Mouse (Mus musculus) granulocyte monocyte progenitor cell, adult 5-6 weeks (primary cell): ENCODE measurements around the gene Dkkl1. TPM values are rescaled to one million over a fixed set of nuclear protein-coding genes. Genes with fewer than 3 reads are reported as not detected.

Experiments
- ATAC-seq: replicated peaks from 2 replicates; pipeline ENCODE4 v1.8.0; 2016; ENCODE audit warnings: mild to moderate bottlenecking, moderate TSS enrichment, inconsistent platforms; ENCODE audit not compliant: poor library complexity, severe bottlenecking
- total RNA-seq, 2 experiments: library from RNA; stranded (forward) in 1 of 2; stranded (reverse) in 1 of 2; fragments of 200-712, 200-1000 nt in 1 of 2; fragments of >200 nt in 1 of 2; fragmentation: Nextera tagmentation in 1 of 2; gene quantifications; 2 replicates each; pipeline ENCODE4 v1.2.3; 2014 to 2017

The Dkkl1 gene
- total RNA-seq, 2 experiments from 2014 or later, result 0.77 to 9.5 TPM

- no peak for ATAC-seq
These were observed 16.4 kb downstream of the Dkkl1 start for GRCm38 (mm10) chr7:45195341-45196175.

GRCm38 (mm10) chr7:45193871-45194785 is 17.8 kb downstream of the Dkkl1 start:
- no peak for ATAC-seq

GRCm38 (mm10) chr7:45193406-45193805 is 18.5 kb downstream of the Dkkl1 start:
- no peak for ATAC-seq

DNA sequence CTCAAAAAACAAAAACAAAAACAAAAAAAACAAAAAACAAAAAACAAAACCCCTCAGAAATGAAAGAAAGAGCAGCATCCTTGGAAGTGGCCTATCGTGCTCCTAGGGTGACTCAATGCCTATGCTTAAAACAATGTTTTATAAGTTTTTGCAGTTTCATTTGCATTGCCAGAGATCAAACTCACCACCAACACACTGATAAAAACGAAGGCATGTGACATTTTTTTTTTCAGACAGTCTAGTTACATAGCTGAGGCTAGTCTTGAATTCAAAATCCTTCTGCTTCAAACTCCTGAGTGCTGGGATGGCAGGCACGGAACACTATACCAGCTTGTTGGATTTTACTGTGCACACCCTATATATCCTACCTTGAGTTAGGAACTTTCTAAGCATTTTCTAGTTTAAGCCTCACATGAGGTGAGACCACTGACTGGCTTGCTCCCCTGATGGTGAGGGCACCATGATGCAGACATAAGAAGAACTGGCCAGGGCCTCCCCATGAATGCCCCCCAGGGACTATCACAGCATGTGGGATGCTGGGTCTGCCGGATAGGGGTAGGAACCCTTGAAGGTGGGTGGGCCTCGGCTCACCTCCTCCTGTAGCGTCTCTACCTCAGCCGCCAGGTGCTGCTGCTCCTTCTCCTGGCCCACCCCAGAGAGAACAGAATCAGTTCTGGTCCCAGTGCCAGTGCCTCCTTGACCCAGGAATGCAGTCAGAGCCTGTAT is 19.2 kb downstream of the Dkkl1 start:
- no peak for ATAC-seq

- ATAC-seq, result no peak
These were observed 20.1 kb downstream of the Dkkl1 start for GRCm38 (mm10) chr7:45191803-45192363.

DNA sequence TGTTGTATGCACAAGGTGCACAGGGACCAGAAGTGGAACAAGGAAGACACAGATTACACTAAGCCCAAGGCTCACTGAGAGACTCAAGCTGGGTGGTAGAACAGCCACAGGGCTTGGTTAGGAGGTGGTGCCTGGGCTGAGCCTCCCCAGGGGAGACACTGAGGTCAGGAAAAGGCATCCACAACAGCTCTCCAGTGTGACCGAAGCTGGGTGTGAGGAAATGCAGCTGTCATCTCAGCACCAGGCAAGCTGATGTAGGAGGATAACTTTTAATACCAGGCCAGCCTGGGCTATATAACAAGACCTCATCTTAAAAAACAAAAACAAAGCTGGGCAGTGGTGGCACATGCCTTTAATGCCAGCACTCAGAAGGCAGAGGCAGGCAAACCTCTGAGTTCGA is 20.8 kb downstream of the Dkkl1 start:
- ATAC-seq, result no peak

- no peak for ATAC-seq
These were observed 21.8 kb downstream of the Dkkl1 start for GRCm38 (mm10) chr7:45190186-45190585.

DNA sequence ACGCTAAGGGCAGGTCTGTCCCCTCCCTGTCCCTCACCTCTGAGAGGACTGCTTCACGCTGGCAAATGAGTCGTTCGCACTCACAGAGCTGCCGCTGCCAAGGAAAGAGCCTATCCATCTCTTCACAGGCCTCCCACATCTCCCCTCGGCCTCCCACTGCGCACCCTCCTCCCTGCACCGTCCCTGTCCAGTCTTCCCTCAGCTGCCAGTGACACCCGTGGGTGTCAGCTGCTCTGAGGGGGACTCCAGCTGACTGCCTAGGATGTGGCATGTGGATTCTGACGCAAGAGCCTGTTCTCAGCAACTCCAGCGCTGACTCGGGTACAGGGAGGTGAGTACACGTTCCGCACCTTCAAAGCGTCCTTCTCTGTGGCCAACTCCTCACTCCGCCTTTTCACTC is 22.3 kb downstream of the Dkkl1 start:
- ATAC-seq, result no peak

DNA sequence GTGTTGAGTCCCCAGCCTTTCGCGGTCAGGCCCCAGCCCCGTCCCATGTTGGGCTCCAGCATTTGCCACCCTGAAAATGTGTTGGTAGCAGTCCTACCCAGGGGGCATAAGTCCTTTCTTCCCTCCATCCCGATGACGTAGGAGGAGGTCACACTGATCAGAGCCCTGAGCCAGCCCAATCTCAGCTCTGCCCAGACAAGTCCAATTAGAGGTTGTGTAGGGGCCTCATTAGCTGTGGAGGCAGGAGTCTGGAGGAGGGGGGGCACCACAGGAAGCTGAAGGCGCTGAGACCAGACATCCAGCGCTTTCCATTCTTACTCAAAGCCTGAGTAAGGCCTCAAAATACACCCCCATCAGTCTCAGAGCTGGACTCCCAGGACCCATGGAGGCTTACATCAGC is 26.0 kb downstream of the Dkkl1 start:
- no peak for ATAC-seq

DNA sequence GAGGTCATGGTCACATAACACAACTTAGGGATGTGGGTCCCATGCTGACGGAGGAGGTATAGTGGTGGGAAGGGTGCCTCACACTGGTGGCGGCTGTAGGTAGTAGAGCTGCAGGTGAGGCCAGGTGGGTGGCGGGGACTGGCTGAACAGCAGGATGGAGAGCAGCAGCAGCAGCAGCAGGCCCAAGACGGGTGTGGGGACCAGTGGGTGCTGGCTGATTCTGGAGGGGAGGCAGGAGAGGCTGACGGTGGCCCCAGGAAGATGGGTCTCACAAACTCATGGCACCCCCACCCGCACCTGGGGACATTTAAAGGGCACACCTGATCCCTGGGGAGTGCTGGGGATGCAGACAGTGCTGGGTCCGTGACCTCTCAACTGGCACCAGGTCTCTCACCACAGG is 28.3 kb downstream of the Dkkl1 start:
- ATAC-seq, result no peak

DNA sequence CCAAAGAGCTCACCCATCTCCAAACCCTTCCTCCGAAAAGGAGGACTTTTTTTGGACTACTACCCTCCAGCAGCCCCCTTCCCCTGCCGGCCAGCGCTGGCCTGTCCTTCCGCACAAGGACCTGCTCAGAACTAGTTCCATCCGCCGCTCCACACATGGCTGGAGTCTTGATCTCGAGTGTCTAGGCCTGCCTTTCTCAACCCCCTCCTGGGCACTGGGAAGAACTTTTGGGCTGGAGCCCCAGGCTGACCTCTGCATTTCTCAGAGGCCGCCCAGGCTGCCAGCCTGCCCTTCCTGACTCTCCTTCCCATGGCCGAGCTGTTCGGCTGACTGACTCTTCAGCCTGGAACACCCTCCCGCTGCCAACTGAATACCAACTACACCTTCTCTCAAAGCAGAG is 29.3 kb downstream of the Dkkl1 start:
- ATAC-seq, result peak; percentile 2; the same call in 1 of the 2 replicates

DNA sequence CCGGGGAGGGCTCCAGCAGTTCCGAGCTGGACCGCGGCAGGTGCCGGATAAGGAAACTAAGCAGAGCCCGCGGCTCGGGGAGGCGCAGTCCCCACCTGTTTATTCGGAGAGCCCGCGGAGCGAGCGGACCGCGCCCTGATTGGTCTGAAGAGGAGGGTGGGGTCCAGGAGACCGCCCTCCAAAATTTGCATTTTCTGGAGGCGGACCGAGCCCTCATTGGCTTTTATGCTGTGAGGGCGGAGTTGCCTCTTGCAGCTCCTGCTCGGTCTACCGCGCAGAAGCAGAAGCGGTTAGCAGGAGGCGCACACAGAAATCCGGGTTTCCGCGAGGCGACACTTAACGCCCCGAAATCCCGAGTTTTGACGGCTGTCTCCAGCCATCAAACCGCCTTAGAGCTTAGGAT is 29.7 kb downstream of the Dkkl1 start:
- ATAC-seq, result peak; percentile 91

- peak; percentile 13; the same call in 1 of the 2 replicates for ATAC-seq
These were observed 30.4 kb downstream of the Dkkl1 start for GRCm38 (mm10) chr7:45181540-45181939.

DNA sequence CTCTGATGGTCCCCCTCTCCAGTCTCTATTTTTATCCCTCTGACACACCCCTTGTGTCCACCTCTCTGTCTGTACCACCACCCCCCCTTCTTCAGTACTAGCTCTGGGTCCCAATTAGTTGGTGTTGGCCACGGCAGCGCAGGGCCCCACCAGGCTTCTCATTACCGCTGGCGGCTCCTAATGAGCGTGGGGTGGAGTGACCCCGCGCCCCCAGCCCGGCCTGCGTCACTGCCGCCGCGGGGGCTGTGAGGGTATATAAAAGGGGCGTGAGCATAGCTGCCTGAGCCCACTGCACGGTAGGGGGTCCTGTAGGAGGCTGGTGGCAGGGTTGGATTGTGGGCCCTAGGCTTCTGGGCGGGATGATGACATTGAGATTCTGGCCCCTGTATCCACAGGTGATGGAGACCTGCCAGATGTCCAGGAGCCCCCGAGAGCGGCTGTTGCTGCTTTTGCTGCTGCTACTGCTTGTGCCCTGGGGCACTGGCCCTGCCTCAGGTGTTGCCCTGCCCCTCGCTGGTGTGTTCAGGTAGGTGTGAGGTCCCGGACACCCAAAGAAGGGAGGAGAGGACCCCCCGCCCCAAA is 31.0 kb downstream of the Dkkl1 start, which contains the start of gene Pth2:
Gene Pth2, plus strand, starts transcription at position 100 of the 582 bp plus-strand sequence.
- ATAC-seq, result no peak

- no peak for ATAC-seq
These were observed 32.5 kb downstream of the Dkkl1 start, which contains the start of gene Gfy for GRCm38 (mm10) chr7:45179469-45179868. Gene Gfy (minus strand): TSS chr7:45179569.

DNA sequence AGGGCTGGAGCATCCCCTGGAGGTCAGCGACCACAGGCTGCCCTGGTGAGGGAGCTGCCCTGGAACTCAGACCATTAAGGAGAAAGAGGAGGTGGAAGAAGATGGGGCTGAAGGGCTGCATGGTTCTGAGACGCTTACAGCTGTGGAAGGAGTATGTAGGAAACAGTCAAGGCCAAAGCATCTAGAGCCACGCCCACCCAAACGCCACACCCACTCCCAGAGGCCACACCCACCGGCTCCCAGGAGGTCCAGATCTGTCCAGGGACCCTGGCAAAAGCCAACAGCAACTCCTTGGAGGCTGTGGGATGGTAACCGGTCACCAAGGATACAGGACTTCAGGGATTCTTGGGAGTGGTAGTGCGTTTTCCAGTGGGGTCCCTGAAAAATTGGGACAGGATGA is 33.4 kb downstream of the Dkkl1 start:
- ATAC-seq, result no peak

DNA sequence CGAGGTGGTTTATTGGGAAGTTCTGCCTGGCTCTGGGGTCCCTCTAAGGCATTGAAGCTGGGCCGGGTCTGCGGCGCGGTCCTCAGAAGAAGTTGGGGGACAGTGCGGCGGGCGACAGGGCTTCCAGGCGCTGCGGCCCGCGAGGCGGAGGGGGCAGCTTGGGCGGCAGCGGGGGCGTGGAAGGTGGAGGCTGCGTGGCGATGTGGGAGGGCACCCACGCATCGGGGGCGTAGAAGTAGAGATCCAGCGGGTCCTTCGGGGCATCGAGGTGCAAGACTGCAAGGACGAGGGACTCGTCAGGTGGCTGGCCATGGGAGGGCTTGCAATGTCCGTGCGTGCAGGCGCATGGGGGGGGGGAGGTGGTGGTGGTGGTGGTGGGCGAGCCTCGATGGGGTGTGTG is 35.6 kb downstream of the Dkkl1 start:
- ATAC-seq, result no peak

DNA sequence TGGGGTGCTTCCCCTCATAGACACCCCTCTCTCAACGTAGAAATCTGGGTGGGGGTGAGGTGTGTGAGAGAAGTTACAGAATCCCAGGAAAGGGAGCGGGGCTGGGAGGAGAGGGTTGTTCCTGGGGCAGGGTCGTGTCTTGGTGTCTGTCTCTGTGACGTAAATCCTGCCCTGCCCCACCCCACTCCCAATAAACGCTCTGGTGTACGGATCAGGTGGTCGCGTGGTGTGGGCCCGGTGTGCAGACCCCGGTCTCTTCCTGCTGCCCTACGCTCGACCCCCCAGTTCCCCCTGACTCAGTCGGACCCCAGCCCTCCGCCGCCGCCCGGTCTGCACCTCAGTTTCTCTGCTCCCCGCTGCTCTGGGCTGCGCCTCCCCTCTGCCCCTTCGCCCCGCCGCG is 36.0 kb downstream of the Dkkl1 start:
- ATAC-seq, result no peak

- ATAC-seq, result no peak
These were observed 36.5 kb downstream of the Dkkl1 start for GRCm38 (mm10) chr7:45175398-45175797.
